Mouse (Mus musculus) adrenal gland, adult 18-20 months (tissue): Measurements from ENCODE around the gene Ermp1. TPM values are rescaled to one million over a fixed set of nuclear protein-coding genes. Genes with fewer than 3 reads are reported as not detected.
"Not testable (repeated sequence)": the region's sequence is repeated elsewhere in the genome, so short reads cannot be mapped to it uniquely, and the experiment has no call there.

ENCODE experiments used
- DNase-seq, 2 experiments: peaks; one replicate each; pipeline ENCODE4 v3.0.0; 2021 to 2022; ENCODE audit warnings: low spot score in 2 of 2
- total RNA-seq, 2 experiments: library from RNA; stranded (reverse); gene quantifications; 1 replicate in 1 of 2; 2 replicates in 1 of 2; pipeline ENCODE4 v1.2.3; 2021

Ermp1 gene
- total RNA-seq, 2 experiments from 2014 or later, result 55.5 to 62.7 TPM

DNA sequence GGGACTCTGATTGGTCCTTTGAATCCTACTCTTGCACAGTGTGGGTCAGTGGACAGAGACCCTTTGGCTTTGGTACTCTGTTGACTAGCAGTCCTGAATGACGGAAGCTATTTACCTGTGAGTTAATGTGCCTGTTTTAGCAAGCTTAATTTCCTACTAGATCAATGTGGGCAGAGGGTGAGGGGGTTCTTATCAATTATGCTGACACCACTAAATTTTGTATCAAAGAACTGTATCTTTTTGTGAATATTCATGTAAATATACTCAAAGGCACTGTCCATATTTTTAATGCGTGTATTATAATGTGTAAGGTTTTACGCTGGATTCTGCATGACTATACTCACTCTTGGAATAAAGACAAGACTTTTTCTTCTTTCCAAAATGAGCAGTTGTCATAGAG is 43.6 kb downstream of the Ermp1 start:
- DNase-seq, result no peak

DNA sequence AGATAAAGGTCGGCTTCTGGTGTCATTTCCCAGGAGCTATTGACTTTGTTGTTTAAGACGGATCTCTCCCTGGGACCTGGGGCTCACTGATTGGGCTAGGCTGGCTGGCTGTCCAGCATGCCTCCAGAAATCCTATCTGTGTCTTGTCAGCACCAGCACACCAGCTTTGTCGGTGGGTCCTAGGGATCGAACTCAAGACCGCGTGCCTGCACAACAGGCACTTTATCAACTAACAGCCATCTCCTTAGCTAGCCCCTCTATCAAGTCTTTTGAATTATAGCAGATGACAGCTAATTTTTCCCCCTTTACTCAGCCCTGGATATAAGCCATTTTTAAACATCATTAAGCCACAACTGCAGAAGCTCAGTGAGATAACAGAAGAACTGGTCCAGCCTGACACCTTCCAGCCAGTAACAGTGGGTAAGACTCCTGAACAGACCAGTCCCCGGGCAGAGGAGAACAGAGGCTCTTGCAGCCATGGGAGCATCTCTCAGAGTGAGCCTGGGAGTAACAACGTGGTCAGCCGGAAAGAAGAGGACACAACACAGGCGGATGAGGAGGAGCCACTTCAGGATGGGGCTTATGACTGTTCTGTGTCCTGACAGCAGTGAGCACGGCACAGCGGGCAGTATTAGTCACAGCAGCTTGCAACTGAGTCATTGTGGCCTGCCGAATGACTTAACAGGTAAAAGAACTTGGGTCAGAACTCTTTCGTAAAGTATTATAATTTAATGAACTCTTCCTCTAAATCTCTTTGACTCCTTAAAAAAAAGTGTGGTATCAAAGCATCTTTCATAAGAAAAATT is 44.5 kb downstream of the Ermp1 start:
- DNase-seq, result no peak

DNA sequence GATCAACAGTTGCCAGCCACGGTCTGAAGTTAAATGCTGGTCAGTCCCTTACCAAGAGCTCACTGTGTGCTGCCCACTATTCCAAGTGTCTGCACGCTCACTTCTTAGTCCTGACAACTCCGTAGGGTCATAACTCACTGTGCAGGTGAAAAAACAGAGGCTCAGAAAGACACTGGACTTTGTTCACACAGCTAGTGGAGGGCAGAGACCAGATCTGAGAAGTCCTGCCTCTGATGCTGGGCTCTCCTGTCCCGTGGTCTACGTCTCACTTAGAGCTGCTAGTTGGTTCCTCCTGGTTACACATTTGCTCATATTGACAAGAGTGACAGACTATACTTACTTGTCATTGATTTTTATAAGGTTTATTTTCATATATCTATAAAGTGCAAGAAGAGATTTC is 49.2 kb downstream of the Ermp1 start:
- DNase-seq, result no peak

DNA sequence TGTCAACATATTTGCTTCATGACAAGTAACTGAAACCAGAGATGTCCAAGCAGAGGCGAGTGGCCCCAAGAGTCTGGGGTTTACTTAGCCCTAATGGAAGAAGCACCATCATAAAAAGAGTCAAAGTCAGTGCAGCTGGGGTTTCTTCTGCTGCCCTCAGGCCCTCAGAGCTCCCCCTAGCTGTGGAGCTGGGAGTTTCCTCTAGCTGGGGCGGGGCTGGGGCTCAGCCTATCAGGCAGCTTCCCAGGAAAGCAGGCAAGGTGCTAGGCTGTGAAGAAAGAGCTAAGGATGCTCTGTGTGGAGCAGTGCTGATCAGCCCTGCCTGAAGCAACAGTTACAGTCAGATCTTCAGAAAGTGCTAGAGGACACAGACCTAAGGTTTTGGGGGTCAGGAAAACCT is 51.2 kb downstream of the Ermp1 start:
- DNase-seq, result no peak

DNA sequence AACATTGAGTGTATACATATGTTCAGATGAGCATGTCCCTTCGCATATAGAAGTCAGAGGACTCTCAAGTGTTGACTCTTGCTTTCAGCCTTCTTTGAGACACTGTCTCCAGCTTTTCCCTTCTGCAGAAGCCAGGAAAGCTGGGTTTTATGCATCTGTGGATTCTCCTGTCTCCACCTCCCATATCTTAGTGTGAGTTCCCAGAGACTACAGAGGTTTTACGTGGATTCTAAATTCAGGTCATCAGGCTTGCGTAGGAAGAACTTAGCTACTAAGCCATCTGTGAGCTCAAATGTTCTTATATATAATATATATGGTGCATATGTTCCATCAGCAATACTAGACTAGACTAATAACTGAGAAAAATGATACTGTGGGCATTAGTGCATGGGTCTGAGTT is 51.9 kb downstream of the Ermp1 start:
- no peak for DNase-seq

DNA sequence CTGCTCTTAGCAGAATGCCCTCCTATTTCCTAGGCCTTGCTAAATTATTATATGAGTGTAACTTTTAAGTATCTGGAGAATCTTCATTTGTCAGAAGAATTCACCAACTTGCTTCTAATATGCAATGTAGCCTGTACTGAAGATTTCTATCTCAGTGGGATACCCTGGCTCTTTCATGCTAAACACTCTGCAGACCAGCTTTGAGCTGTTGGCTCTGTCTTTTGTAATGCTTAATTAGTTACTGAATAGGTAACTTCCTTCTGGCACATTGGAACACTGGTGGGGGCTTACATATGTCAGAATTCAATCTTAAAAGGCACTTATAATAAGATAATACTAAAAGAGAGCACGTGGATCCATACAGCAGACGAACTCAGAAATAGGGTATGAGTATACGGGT is 54.4 kb downstream of the Ermp1 start:
- DNase-seq, result not testable (repeated sequence)

DNA sequence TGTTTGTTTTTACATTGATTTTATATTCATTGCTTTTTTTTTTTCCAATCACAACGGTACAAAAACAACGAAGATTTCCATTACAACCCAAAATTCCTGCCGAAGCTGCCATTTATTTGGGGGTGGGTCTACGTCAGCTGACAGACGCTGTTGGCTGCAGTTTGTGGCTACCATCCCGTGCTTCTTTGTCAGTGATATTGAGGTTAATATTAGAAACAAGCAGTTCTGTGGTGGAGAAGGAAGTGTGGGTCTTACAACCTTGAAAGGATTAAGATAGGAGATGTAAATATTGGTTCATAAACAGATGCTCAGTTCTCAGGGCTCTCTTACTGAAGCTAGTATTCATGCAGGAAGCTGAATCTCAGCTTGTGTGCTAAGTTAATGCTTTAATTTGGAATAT is 64.5 kb downstream of the Ermp1 start:
- DNase-seq, result no peak

DNA sequence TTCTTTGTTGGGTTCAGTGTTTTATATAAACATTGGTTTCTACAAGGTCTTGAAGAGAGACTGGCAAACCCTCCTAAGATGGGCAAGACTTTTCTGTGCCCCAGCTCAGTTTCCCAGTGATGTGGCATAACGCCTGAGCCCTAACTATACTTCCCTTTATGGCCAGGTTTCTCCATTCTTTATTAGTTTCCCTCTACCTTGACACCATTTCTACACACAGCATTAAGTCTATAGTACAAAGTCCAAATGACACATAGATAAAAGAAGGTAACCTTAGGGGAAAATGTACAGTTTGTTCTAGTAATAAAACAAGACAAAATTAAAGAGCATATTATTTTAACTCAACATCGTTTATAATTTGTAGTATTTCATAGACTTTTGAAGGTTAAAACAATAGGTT is 65.8 kb downstream of the Ermp1 start:
- DNase-seq, result no peak

DNA sequence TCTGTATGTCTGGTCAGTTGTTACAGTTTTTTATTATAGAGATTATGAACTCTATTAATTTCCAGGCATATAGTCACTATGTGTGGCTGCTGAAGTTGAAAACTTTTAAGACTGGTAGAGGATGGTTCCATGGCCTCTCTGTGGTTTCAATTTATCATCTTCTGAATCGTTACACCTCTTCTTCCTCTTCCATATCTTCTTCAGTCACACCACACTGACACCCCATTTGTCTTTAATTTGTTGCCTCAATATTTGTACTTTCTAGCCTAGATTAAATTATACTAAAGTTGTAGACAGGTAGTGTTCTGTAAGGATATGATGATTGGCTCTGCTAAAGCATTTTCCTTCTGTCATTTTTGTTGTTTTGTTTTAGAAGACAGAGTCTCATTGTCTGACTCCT is 81.7 kb downstream of the Ermp1 start:
- no peak for DNase-seq

DNA sequence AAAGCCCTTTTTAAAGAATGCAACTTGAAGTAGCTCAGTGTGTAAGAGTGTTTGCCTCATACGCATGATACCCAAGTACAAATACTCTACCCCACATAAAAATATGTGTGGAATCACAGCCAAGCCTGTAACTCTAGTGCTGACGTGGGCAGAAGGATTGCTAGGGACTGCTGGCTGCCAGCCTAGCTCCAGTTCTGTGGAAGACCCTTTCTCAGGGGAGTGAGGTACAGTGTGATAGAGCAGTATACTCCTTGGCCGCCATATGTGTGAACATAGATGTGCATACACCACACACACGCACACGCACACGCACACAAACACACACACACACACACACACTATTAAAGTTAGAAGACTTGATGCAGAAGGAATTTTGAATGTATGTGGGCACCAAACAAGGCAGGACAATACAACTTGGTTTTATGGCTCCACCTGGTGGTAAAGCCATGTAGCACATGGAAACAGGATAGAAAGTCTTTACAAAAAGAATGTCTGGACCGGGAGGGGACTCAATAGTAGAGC is 84.9 kb downstream of the Ermp1 start:
- DNase-seq, result peak; percentile 40 to 45

DNA sequence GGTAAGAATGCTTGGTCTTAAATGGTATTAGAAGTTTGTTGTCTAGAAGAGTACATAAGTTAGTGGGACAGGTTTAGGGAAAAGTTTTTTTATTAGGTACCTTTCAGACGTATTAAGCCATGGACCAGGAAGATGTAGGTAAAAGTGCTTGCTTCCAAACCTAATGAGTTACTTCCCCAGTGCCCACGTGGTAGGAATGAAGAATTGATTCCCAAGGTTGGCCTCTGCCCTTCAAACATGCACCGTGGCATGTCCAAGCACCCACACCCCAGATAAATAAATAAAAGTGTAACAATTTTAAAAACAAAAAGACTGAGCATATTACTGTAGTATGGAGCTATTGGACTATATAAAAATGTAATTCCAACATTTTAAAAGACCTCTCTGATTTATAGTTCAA is 85.6 kb downstream of the Ermp1 start:
- no peak for DNase-seq

DNA sequence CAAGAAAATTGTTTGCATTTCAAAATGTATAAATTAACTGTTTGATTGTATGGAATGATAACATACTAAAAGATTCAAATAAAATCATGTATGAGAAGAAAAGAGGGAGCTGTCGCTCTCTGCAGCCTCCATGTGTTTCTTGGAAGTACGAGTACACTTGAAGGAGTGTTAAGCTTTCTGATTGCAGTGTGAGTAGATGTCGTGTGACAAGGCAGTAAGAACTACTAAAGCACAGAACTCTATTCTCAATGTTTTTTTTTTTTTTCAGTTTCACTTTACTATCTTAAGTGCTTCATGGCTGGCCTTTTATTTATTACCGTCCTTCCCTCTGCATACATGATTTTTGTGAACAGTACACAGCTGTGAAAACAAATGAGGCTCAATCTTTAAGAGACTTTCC is 86.0 kb downstream of the Ermp1 start:
- DNase-seq, result no peak

Other genes with a start within 250 kb of the Ermp1 start
- not detected for gene Pdcd1lg2, start 237.5 kb downstream of the Ermp1 start, total RNA-seq
- 10 to 100 TPM; 30.2 to 34.3 TPM for gene Ric1, start 126.1 kb downstream of the Ermp1 start, total RNA-seq
- gene Mlana, start 49.4 kb upstream of the Ermp1 start, total RNA-seq, result not detected
- gene 9930021J03Rik, start 157.6 kb upstream of the Ermp1 start, total RNA-seq, result 10 to 100 TPM; 15.6 to 16.5 TPM
- 10 to 100 TPM; 17.1 to 17.6 TPM for gene Ranbp6, start 164.6 kb upstream of the Ermp1 start, total RNA-seq